Mouse (Mus musculus) layer of hippocampus, postnatal 25 days (tissue): Measurements from ENCODE around the gene Nr2f1. TPM values are rescaled to one million over a fixed set of nuclear protein-coding genes. Genes with fewer than 3 reads are reported as not detected.
"Not testable (repeated sequence)": the region's sequence is repeated elsewhere in the genome, so short reads cannot be mapped to it uniquely, and the experiment has no call there.

ENCODE experiments used
- DNase-seq, 2 experiments: peaks; one replicate each; pipeline ENCODE4 v3.0.0; 2022; ENCODE audit warnings: mixed read lengths in 2 of 2, low spot score in 1 of 2; ENCODE audit errors: extremely low spot score in 1 of 2
- total RNA-seq, 2 experiments: library from RNA; stranded (reverse); gene quantifications; 2 replicates each; pipeline ENCODE4 v1.2.3; 2021

Nr2f1 gene
- total RNA-seq: 10 to 100 TPM; 90.8 to 98.5 TPM

- no peak for DNase-seq
These were observed at the start of gene Nr2f1 for GRCm38 (mm10) chr13:78199642-78200160. Nr2f1 (minus strand) TSS chr13:78199757.

GRCm38 (mm10) chr13:78221680-78222079 lies 22.1 kb upstream of the Nr2f1 start:
- DNase-seq: no peak

DNA sequence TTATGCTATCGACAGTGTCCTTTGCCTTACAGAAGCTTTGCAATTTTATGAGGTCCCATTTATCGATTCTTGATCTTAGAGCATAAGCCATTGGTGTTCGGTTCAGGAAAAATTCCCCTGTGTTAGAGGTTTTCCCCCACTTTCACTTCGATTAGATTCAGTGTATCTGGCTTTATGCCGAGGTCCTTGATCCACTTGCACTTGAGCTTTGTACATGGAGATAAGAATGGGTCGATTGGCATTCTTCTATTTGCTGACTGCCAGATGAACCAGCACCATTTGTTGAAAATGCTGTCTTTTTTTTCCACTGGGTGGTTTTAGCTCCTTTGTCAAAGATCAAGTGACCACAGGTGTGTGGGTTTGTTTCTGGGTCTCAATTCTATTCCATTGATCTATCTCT lies 20.7 kb upstream of the Nr2f1 start:
- not testable (repeated sequence) for DNase-seq

- no peak for DNase-seq
These were observed 15.7 kb upstream of the Nr2f1 start for GRCm38 (mm10) chr13:78215223-78215622.

GRCm38 (mm10) chr13:78213155-78213554 lies 13.6 kb upstream of the Nr2f1 start:
- no peak for DNase-seq

GRCm38 (mm10) chr13:78212111-78212510 lies 12.6 kb upstream of the Nr2f1 start:
- DNase-seq: no peak

DNA sequence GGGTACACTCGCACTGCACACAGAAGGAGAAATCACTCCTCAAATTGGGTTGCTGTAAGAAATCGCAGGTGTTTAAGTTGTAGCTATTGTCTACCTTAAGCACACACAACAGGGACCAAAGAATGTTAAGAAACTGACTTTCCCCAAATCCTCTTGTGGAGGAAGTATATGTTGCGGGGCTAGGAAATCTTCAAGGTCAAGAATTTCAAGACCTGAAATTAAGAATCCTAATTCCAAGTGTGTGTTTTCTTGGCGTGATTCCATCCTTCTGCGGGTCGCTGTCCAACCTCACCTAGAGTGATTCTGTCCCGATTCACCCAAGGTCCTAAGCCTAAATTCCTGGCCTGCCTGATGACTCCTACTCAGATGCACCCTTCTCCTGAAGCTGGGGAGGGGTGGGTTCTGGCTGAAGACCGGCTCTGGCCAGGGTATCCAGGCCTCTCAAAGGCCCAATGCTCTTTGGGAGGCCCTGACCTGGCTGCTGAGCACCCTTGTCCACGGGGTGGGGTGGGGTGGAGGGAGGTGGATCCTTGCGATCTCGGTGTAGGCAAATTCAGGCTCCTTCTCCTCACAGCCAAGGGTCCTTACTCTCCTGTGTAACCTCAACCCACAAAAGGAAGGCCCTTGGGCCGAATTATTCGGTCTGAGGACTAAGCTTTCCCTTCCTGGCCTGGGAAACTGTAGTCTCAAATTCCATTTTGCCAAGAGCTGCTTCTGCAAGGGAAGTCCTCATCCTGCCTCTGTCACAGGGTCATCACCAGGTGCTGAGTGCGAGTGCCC lies 11.9 kb upstream of the Nr2f1 start:
- no peak for DNase-seq

- DNase-seq: no peak
These were observed 11.2 kb upstream of the Nr2f1 start for GRCm38 (mm10) chr13:78210748-78211089.

DNA sequence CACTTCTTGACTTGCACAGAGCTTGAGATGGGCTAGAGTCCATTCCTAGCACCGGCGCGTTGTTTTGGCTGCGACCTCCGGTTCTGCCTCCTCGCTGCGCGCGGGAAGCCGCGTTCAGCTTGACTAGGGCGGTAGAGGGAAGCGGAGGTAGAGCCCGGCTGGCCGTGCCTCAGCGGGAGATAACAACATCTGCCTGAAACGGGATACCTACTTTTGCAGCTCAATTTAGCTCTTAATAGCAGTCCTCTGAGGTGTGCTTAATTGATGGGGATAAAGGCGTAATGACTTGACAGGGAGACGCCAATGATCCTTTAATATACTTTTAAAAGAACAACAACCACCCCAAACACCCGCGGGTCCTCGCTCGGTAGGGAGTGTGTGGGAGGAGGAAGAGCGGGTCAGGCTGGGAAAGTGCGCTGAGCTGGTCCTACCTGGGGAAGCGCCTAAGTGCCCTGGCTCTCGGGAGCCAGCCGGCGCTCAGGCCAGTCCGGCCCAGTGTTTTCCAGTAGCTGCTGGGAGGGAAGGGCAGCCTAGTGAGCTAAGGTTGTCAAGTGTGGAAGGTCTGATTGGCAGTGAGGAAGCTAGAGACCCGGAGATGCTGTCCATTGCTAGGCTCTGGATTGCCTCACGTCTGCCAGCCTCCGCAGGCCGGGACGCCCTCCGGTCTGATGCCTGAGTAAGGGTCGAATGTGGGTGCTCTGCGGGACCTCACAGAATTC lies 10.6 kb upstream of the Nr2f1 start:
- peak in 1 of 2 experiments; percentile 46 for DNase-seq

DNA sequence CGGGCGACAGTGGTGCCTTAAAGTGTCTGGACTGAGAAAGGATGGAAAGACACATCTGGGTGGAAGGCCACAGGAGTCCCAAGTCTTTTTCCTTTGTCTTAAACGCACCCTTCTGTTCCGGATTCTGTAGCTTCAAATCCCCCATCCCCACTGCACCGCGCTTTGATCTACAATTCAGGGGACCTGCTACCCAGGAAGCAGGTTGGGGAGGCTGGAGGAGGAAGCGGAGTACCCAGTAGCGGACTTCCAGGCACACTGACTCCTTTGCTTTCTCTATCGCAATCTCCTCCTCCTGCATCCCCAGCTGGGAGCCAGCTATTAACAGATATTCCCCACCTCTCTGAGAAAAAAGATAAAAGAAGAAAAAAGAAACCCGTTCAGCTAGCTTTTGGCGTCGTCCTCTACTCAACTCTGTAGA lies 10.1 kb upstream of the Nr2f1 start:
- peak in 1 of 2 experiments; percentile 59 for DNase-seq

- no peak for DNase-seq
These were observed 9.3 kb upstream of the Nr2f1 start for GRCm38 (mm10) chr13:78208689-78209410.

DNA sequence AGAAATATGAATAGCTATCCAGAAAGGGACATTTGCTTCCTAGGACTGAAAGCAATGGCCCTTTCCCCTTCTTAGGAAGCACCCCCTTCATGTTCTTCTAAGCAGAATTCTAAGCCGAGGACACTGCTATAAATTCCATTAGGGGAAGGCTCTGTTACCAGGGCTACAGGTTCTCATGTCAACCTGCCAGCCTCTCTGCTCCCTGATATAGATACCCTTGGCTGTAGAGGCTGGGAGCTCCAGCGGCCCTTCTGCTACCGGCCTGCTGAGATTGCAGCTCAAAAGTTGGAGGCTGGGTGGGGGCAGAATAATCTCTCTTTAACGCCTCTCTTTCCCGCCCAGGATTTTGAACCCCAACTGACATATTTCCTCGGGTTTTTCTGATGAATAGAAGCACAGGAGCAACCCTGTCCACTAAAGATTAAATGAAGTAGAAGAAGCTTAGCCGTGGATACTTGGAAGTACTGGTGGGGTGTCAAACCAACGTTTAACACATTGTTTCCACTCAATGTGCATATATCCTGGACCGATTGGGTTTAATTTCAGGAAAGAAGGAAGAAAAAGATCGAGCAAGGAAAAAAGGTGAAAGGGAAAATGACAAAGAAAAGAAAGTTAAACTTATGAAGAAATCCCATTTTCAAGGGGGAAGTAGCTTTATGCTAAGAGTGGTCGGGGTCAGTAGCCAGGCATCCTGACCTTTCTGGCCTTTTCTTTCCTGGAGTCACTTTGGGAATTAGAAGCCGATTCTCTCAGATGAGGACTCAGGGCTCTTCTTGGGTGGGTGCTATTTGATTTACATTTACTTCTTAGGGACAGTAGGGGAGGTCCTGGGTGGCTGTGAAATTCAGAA lies 8.5 kb upstream of the Nr2f1 start:
- peak; percentile 21 to 24 for DNase-seq

- DNase-seq: no peak
These were observed 7.4 kb upstream of the Nr2f1 start for GRCm38 (mm10) chr13:78206891-78207430.

DNA sequence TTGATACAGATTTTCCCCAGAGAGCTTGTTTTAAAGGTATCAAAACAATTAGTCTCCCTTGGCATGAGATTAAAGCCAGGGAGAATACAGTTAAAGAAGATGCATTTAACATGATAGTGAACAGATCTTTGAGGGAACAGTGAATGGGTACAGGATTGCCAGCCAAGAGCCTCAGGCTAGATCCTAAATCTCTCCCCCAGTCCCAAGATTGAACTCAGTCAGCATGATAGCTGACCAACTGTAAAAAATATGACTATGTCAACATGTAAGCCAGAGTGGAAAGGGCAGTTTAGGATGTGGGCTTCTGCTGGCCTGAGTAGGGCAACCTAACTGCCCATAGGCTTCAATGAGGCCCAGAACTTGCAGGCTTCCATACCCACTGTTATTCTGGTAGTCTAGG lies 5.9 kb upstream of the Nr2f1 start:
- DNase-seq: no peak

DNA sequence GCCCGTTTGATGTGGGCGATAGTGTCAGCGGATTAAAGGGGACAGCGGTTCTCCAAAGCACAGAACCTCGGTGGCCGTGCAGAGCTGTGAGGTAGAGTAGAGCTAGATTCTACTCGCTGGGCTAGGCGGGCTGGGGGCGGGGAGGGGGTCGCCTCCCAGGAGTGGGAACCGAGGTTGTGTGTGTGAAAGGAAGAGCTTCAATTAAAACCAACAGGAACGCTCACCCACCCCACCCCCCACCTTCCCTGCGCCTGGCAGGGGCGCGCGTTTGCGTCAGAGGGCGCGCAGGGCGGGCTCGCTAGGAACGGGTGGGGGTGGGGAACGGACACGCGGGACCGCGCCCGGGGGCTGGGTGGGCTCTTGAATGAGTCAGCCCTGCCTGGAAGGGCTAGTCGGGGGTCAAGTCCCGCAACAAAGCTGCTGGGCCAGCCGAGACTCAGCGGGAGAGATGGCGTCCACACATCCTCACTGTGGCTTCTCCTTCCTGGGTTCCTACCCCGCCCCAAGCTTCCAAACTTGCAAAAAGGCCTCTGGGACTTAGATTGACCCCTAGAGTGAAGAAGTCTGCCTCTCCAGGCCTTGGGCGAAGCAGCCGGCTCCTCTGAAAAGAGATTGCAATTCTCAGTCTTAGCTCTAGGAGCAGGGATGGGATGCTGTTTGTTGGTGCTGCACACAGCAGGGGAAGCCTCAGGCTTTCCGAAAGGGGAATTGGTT lies 3.9 kb upstream of the Nr2f1 start:
- DNase-seq: peak; percentile 74 to 81

- DNase-seq: peak; percentile 48 to 66
These were observed 3.2 kb upstream of the Nr2f1 start for GRCm38 (mm10) chr13:78202574-78203347.

DNA sequence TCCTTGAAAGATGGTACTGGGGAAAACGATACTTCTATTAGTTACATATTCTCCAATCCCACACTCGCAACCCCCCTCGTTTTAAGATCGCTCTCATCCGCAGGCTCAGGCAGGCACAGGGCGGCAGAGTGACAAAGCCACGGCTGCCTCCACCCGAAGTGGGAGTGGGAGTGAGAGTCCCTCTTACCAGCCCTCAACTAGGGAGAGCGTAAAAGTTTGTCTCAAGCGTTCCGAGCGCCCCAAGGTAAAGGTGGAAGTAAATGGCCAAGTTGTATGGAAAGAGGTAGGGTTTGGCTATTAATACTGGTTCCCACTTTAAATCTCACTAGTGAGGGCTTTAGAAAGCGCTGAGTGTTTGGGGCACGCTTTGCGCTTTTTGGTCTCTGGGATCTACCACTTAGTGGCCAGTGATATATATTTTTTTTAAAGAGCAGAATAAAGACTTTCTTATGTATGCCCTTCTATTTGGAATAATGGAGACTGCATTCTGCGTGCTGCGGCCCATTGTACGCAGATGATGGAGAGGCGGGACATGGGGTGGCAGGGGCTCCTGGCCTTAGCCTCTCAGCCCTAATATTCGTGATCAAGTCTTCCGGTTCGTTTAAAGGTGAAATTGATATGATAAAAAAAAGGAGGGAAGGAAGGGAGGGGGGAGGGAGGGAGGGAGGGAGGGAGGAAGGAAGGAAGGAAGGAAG lies 2.5 kb upstream of the Nr2f1 start:
- DNase-seq: peak in 1 of 2 experiments; percentile 11
